Mouse (Mus musculus) spleen, embryonic (tissue): ENCODE results near the gene Fam83e.

ENCODE experiments used
- CTCF ChIA-PET: fragments of 350-600 bp; sonication (Branson Sonifier 250); formaldehyde crosslinking; loops from one replicate; lab custom pipeline; 2022; lab: Charles Lee

Gene Fam83e

GRCm38 (mm10) chr7:45701072-45701471 lies 19.9 kb upstream of the Fam83e start:
- CTCF ChIA-PET: interaction anchor here (1.2 kb wide), 1 partner anchor 19 kb away, joined by 3 read pairs; no protein-coding TSS in a partner anchor

- CTCF ChIA-PET: no interaction called here
Measured at GRCm38 (mm10) chr7:45701607-45702006, 19.4 kb upstream of the Fam83e start.

- CTCF ChIA-PET: no interaction called here
Measured at GRCm38 (mm10) chr7:45702316-45702715, 18.7 kb upstream of the Fam83e start.

GRCm38 (mm10) chr7:45702809-45703520 lies 18.0 kb upstream of the Fam83e start:
- CTCF ChIA-PET: no interaction called here

- CTCF ChIA-PET: interaction anchor here (1.1 to 1.4 kb wide), 2 partner anchors 14 to 20 kb away, joined by 3 to 4 read pairs; partner anchors contain the start of genes Ntn5 and Sphk2
Measured at GRCm38 (mm10) chr7:45703521-45704033, 17.4 kb upstream of the Fam83e start.

GRCm38 (mm10) chr7:45704046-45704559 lies 16.9 kb upstream of the Fam83e start:
- CTCF ChIA-PET: interaction anchor here (1.1 to 1.4 kb wide), 2 partner anchors 13 to 21 kb away, joined by 3 to 4 read pairs; partner anchors contain the start of genes Ntn5 and Sphk2

- CTCF ChIA-PET: interaction anchor here (0.6 to 1.4 kb wide), 4 partner anchors 9 to 688 kb away, joined by 3 to 4 read pairs (median 3); partner anchors contain the start of genes Ntn5, Scaf1 and Sphk2
Measured at GRCm38 (mm10) chr7:45704730-45705442, 16.1 kb upstream of the Fam83e start, which contains the start of gene Dbp. TSS of gene Dbp (plus strand) at chr7:45705088.

- CTCF ChIA-PET: interaction anchor here (1.1 kb wide), 1 partner anchor 9 kb away, joined by 3 read pairs; no protein-coding TSS in a partner anchor
Measured at GRCm38 (mm10) chr7:45705443-45705864, 15.6 kb upstream of the Fam83e start.

GRCm38 (mm10) chr7:45705873-45706281 lies 15.1 kb upstream of the Fam83e start:
- CTCF ChIA-PET: interaction anchor here (1.1 kb wide), 1 partner anchor 8 kb away, joined by 3 read pairs; no protein-coding TSS in a partner anchor

- CTCF ChIA-PET: no interaction called here
Measured at GRCm38 (mm10) chr7:45706721-45707241, 14.2 kb upstream of the Fam83e start.

GRCm38 (mm10) chr7:45707375-45707967 lies 13.5 kb upstream of the Fam83e start:
- CTCF ChIA-PET: interaction anchor here (0.6 to 1.8 kb wide), 2 partner anchors 10 to 114 kb away, joined by 6 to 8 read pairs; partner anchors contain the start of gene Sphk2

- CTCF ChIA-PET: interaction anchor here (0.6 to 1.8 kb wide), 4 partner anchors 9 to 115 kb away, joined by 3 to 8 read pairs (median 7); partner anchors contain the start of gene Sphk2
Measured at GRCm38 (mm10) chr7:45708221-45708761, 12.7 kb upstream of the Fam83e start.

- CTCF ChIA-PET: interaction anchor here (1.0 to 1.8 kb wide), 2 partner anchors 8 to 26 kb away, joined by 3 to 8 read pairs; partner anchors contain the start of gene Sphk2
Measured at GRCm38 (mm10) chr7:45709036-45709435, 12.0 kb upstream of the Fam83e start.

- CTCF ChIA-PET: no interaction called here
Measured at GRCm38 (mm10) chr7:45709677-45710355, 11.2 kb upstream of the Fam83e start.

- CTCF ChIA-PET: no interaction called here
Measured at GRCm38 (mm10) chr7:45710477-45711191, 10.4 kb upstream of the Fam83e start.

GRCm38 (mm10) chr7:45711316-45712021 lies 9.5 kb upstream of the Fam83e start:
- CTCF ChIA-PET: no interaction called here

- CTCF ChIA-PET: interaction anchor here (0.6 kb wide), 1 partner anchor 64 kb away, joined by 6 read pairs; no protein-coding TSS in a partner anchor
Measured at GRCm38 (mm10) chr7:45712022-45712757, 8.8 kb upstream of the Fam83e start.

- CTCF ChIA-PET: no interaction called here
Measured at GRCm38 (mm10) chr7:45713396-45713795, 7.6 kb upstream of the Fam83e start.
